Mouse (Mus musculus) cerebellum, adult 2 months (tissue): Measurements from ENCODE around the gene Msantd1. TPM values are rescaled to one million over a fixed set of nuclear protein-coding genes. Genes with fewer than 3 reads are reported as not detected.

Source experiments
- DNase-seq, 2 experiments: peaks; one replicate each; pipeline ENCODE4 v3.0.0; 2021
- H3K27ac ChIP-seq: fragments of 200-500 bp; 2 replicates; pipeline ENCODE4 v1.5.1; 2012; ENCODE audit warnings: low read length, control low read depth, inconsistent platforms; ENCODE audit not compliant: insufficient read depth
- H3K27me3 ChIP-seq: fragments of 200-500 bp; 2 replicates; pipeline ENCODE4 v1.6.1; 2012; ENCODE audit warnings: inconsistent platforms, mild to moderate bottlenecking, low read length, moderate library complexity; ENCODE audit not compliant: control insufficient read depth, insufficient read depth
- H3K4me1 ChIP-seq: fragments of 200-500 bp; 2 replicates; pipeline ENCODE4 v1.6.1; 2011; ENCODE audit warnings: low read length; ENCODE audit not compliant: control insufficient read depth, insufficient read depth
- H3K4me3 ChIP-seq: fragments of 200-500 bp; replicated peaks from 2 replicates; pipeline ENCODE3; 2011; ENCODE audit warnings: mild to moderate bottlenecking, low read depth, low read length, control low read depth; ENCODE audit not compliant: insufficient read depth
- CTCF ChIP-seq: fragments of 200-500 bp; IDR thresholded peaks from 2 replicates; pipeline ENCODE4 v1.5.1; 2011; ENCODE audit warnings: low read depth, mild to moderate bottlenecking, control low read depth, low read length, moderate library complexity, borderline replicate concordance; ENCODE audit not compliant: insufficient read depth
- POLR2A ChIP-seq: fragments of 200-500 bp; IDR thresholded peaks from 2 replicates; pipeline ENCODE4 v1.6.1; 2011; ENCODE audit warnings: low read length, control low read depth, borderline replicate concordance; ENCODE audit not compliant: insufficient read depth
- WGBS: fragments of 180-500 bp; shearing (Covaris S2); methylation state at CpG from one replicate; pipeline ENCODE4 v1.1.7; 2018; 5-methylcytosine and 5-hydroxymethylcytosine counted together
- polyA plus RNA-seq: library from polyadenylated mRNA; depleted of rRNA; stranded (reverse); fragments of >200 nt; gene quantifications from 2 replicates; pipeline ENCODE4 v1.2.3, GENCODE M21; 2012

Msantd1 gene
- polyA plus RNA-seq, 1 experiment, result 5.5 TPM

DNA sequence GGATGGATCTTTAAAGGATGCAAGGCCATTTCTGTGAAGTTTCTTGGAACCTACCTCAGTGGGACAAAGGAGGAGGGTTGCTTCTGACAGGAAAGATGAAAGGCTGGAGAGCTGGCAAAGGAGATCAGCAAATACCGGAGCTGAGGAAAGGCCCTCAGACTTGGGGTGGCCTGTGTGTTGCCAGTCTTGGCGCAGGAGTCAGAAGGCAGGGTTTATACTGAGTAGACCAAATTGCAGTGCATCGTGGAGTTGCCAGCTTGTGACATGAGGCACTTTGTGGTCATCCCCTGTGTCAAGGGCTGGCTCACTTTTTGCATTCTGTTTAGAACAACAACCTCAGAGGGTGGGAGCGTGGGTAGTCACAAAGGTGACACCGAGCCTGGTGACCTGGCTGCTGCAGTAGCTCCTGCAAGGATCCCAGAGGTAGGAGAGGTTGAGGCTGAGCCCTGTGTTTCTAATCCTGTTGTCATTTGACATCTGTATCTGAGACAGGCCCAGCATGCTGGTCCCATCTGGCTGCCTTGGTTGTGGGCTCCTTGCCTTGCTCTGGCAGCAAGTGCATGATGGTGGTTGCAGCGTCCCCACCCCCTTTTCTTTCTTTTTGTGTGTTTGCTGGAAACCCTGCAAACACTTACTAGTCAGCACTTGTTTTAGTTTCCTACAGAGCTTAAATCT lies 42.8 kb downstream of the Msantd1 start:
- WGBS, result 64% methylated on average over 6 of the region's 6 CpGs
- DNase-seq, result no peak
- no peak for TF ChIP-seq POLR2A
- no peak for TF ChIP-seq CTCF
- H3K27ac ChIP-seq, result no peak overlapping the region
- H3K4me3 ChIP-seq, result no peak overlapping the region
- peaks cover 2% of the 10 kb centered on the region; the same call in 1 of the 2 replicates for H3K4me1 ChIP-seq
- no peaks in the 10 kb centered on the region; the same call in 1 of the 2 replicates for H3K27me3 ChIP-seq

DNA sequence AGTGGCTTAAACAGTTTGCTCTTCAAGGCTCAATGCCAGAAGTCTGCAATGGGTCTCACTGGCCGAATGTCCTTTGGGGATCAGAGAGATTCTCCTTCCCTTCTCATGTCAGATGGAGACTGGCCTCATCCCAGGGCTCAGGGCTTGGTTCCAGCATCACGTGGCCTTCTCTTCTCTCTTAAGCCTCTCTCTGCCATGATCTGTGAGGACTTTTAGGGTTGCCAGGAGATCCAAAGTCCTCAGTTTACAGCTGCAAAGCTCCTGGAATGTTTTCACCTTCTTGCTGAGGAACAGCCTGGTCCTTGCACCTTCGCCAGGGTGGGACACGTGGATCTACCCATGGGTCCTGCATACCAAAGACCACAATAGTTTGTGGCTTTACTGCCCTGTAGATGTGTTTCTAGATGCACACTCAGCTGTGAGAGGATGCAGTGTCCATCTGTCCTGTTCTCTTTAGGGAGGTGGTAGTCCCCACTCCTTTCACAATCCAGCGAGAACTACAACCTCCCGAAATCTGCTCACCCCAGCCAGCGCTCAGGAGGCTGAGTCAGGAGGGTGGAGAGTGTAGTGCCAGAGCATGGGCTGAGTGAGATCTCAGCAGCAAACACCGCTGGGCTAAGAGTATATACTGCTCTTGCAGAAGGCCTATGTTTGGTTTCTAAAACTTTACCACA lies 43.5 kb downstream of the Msantd1 start:
- H3K4me1 ChIP-seq, result peaks cover 4% of the 10 kb centered on the region; the same call in 1 of the 2 replicates
- no peak for DNase-seq
- TF ChIP-seq POLR2A (no peak), CTCF (no peak)

DNA sequence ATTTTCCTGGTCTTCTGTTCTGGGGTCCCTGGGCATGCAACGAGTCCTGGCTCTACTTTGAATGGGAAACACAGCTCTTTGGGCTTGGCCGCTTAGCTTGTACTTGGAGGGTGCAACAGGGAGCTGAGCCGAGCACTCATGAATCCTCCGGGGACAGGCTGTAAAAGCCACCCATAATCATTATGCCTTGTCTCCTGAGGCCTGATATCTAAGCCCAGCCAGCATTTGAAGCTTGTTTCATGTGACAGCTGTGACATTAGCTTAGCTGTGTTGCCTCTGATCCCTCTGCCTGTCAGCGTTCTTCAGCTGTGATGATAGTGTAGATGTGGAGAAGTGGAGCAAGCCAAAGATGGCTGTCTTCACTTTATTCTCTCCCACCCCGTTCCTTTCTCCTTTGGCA lies 46.7 kb downstream of the Msantd1 start:
- TF ChIP-seq POLR2A (no peak), CTCF (no peak)
- H3K4me3 ChIP-seq, result no peak overlapping the region
- H3K27me3 ChIP-seq, result no peaks in the 10 kb centered on the region; the same call in 1 of the 2 replicates
- 49% methylated on average over 6 of the region's 6 CpGs for WGBS
- H3K27ac ChIP-seq, result no peak overlapping the region
- peaks cover 4% of the 10 kb centered on the region for H3K4me1 ChIP-seq
- DNase-seq, result no peak

More for the DNA sequence above, 43.5 kb downstream of the Msantd1 start:
- Histone ChIP-seq H3K27me3 (no peaks in the 10 kb centered on the region; the same call in 1 of the 2 replicates), H3K27ac (no peak overlapping the region), H3K4me3 (no peak overlapping the region)
- 62% methylated on average over 8 of the region's 8 CpGs for WGBS

DNA sequence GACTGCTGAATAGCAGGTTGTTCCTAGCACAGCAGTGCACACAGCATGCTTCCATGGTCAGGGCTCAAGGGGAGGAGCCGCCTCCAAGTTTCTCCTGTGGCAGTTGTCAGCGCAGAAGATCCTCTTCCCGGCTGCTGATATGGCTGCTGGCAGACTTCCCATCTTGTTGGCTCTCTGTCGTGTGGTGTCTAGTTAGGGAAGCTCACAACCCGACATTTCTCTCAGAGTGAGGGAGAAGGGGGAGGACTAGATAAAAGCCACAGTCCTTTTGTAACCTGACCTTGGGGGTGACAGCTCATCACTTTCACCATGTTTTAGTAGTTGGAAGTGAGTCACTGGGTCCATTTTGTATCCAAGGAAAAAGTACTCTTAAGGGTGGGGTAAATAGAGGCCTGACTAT lies 47.8 kb downstream of the Msantd1 start:
- 11% methylated on average over 5 of the region's 5 CpGs for WGBS
- no peak overlapping the region for H3K27ac ChIP-seq

DNA sequence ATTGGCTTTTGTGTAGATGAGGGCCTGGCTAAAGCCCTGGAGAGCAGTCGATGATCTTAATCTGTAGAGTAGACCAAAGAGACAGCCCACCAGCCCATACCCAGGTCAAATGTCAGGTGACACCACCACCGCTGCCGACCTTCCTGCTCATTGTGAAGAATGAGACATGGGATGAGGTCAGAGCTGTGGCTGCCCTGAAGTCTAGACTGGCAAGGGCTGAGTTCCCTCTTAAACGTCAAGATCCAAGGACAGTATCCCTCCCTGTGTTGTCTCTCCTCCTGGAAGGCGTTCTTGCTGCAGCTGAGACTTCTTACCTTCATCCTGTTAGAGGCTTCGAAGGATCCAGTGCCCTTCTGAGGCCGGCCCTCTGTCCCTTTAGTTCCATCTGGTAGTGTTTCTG lies 48.3 kb downstream of the Msantd1 start:
- Histone ChIP-seq H3K4me1 (peaks cover 4% of the 10 kb centered on the region), H3K27ac (no peak overlapping the region), H3K27me3 (no peaks in the 10 kb centered on the region), H3K4me3 (no peak overlapping the region)
- no peak for TF ChIP-seq POLR2A
- TF ChIP-seq CTCF, result no peak
- WGBS, result 80% methylated on average over 7 of the region's 7 CpGs
- no peak for DNase-seq

More for the DNA sequence above, 47.8 kb downstream of the Msantd1 start:
- H3K4me3 ChIP-seq, result no peak overlapping the region
- DNase-seq, result no peak
- H3K4me1 ChIP-seq, result peaks cover 4% of the 10 kb centered on the region
- TF ChIP-seq CTCF, result no peak
- TF ChIP-seq POLR2A, result no peak
- H3K27me3 ChIP-seq, result no peaks in the 10 kb centered on the region

DNA sequence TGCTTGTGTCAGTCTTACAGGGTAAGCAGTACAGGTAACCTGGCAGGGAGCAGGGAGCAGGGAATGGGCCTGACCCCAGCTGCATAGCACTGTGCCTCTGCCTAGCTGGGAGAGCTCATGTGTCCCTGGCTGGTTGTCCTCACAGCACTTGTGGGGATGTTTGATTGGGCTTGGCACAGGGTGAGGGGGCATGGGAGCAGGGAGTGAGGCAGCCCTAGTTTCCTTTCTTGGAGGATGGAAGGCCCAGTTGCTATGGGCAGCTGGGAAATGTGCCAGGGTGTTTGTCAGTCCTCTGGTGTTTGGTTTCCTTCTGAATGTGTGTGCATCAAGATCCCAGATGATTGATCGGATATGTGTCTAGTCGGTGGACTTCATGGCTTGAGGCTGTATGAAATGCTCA lies 49.2 kb downstream of the Msantd1 start:
- DNase-seq, result no peak
- Histone ChIP-seq H3K27ac (no peak overlapping the region), H3K4me1 (peaks cover 4% of the 10 kb centered on the region), H3K27me3 (no peaks in the 10 kb centered on the region), H3K4me3 (no peak overlapping the region)
- TF ChIP-seq POLR2A, result no peak
- no peak for TF ChIP-seq CTCF
- WGBS, result 22% methylated on average over 2 of the region's 2 CpGs

DNA sequence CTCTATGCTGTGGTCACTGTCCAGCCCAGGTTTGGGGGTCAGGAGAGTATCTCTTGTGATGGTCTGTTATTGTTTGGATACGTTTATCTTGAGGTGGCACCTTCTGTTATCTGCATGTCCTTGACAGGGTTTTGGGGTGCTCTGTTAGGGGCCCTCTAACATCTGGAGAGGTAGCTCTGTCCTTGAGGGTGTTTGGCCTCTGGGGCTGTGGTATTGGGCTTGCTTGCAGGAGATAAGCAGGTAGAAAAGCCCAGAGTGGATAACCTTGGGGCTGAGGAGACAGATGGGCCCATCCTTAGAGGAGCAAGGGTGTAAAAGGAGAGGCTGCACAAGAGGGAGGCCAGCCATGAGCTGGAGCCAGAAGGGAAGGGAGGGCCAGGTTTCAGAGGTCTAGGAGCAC lies 52.2 kb downstream of the Msantd1 start:
- Histone ChIP-seq H3K4me3 (no peak overlapping the region), H3K27ac (no peak overlapping the region), H3K27me3 (no peaks in the 10 kb centered on the region), H3K4me1 (peaks cover 4% of the 10 kb centered on the region)
- no peak for DNase-seq
- TF ChIP-seq POLR2A (no peak), CTCF (no peak)
- 96% methylated on average over 1 of the region's 1 CpGs for WGBS

DNA sequence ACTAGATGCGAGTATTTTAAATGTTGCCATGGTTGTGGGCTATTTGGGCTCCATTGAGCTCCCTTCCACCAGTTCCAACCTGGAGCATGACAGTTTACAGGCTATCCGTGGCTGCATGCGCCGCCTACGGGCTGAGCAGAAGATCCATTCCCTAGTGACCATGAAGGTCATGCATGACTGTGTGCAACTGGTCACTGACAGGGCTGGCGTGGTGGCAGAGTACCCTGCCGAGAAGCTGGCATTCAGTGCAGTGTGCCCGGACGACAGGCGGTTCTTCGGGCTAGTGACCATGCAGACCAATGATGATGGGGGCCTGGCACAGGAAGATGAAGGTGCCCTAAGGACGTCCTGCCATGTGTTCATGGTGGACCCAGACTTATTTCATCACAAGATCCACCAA lies 57.7 kb downstream of the Msantd1 start:
- no peak overlapping the region for H3K27ac ChIP-seq
- WGBS, result 30% methylated on average over 12 of the region's 12 CpGs
- no peaks in the 10 kb centered on the region for H3K27me3 ChIP-seq
- peaks cover 4% of the 10 kb centered on the region; the same call in 1 of the 2 replicates for H3K4me1 ChIP-seq
- H3K4me3 ChIP-seq, result no peak overlapping the region
- no peak for DNase-seq
- no peak for TF ChIP-seq CTCF
- no peak for TF ChIP-seq POLR2A
